Mouse (Mus musculus) megakaryocyte, embryonic 14.5 days (primary cell): ENCODE measurements at regions not wholly inside any gene's neighbourhood (a gene's known extent, or its start where the extent isn't known, plus 50 kb on each side); places are given as distances from the start of the nearest gene placed in this dataset.
A peak's percentile ranks its signal among the peaks of the same experiment; 100 is the strongest.

Experiments used
- H3K27me3 ChIP-seq: replicated peaks from 2 replicates; pipeline ENCODE3; 2012; ENCODE audit warnings: inconsistent platforms
- H3K36me3 ChIP-seq: replicated peaks from 2 replicates; pipeline ENCODE3; 2012; ENCODE audit warnings: low read length, inconsistent platforms, mixed read lengths
- H3K4me1 ChIP-seq: 2 replicates; pipeline ENCODE4 v1.6.1; 2012; ENCODE audit warnings: inconsistent platforms
- H3K4me3 ChIP-seq: replicated peaks from 2 replicates; pipeline ENCODE3; 2012; ENCODE audit warnings: moderate library complexity, mild to moderate bottlenecking, inconsistent platforms
- H3K9me3 ChIP-seq: 2 replicates; pipeline ENCODE4 v1.6.1; 2012; ENCODE audit warnings: inconsistent platforms
- FLI1 ChIP-seq: IDR thresholded peaks from 2 replicates; pipeline ENCODE4 v1.6.1; 2012; ENCODE audit warnings: low read length, inconsistent platforms, mixed read lengths
- GATA1 ChIP-seq: IDR thresholded peaks from 3 replicates; pipeline ENCODE4 v1.6.1; 2012; ENCODE audit warnings: mixed read lengths, low read length, inconsistent platforms, borderline replicate concordance

DNA sequence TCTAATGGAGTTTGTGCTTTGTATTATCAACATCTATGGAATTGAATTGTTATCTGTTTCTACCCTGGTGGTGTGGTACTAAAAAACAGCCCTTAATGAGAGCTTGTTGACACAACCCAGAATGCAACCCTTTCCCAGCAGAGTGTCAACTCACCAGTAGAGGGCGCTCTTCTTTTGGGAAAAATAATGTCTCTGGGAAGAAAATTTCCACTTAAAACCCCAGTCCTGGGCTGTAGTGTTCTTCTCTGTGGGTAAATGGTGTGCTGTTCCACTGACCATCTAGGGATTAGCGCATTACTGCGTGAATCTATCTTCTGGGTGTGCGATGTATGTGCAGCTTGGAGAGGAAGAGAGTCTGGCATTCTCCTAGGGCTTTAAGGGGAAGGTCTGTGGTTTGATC is 106.5 kb upstream of the Slc30a5 start:
- H3K27me3 ChIP-seq: peaks cover 2% of the 10 kb centered on the region
- no peaks in the 10 kb centered on the region for H3K9me3 ChIP-seq
- peaks cover 15% of the 10 kb centered on the region for H3K4me1 ChIP-seq
- H3K36me3 ChIP-seq: no peaks in the 10 kb centered on the region
- no peak for TF ChIP-seq FLI1
- no peak for TF ChIP-seq GATA1
- no peak overlapping the region for H3K4me3 ChIP-seq

DNA sequence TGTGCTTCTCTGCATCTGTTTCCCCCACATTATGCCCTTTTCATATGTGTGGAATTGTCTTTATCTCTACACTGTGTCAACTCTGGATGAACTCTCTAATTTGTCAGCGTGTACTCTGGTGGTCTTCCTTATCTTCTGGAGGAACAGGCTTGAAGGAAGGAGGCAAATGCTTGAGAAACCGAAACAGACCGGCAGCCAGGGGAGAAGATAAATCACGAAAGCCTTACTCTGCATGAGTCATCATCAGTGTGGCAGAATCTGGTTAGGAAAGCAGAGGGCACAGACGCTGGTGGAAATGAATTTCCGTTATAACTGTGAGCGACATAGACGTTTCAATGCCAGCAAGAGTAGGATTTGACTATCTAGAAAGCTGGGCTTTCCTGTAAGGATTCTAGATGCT is 100.0 kb upstream of the Slc30a5 start:
- peaks cover 8% of the 10 kb centered on the region; the same call in 1 of the 2 replicates for H3K4me1 ChIP-seq
- H3K27me3 ChIP-seq: peaks cover 5% of the 10 kb centered on the region
- peaks cover 8% of the 10 kb centered on the region; the same call in 1 of the 2 replicates for H3K9me3 ChIP-seq
- H3K4me3 ChIP-seq: peak overlapping the region; percentile 10
- no peak for TF ChIP-seq GATA1
- no peak for TF ChIP-seq FLI1
- no peaks in the 10 kb centered on the region for H3K36me3 ChIP-seq

DNA sequence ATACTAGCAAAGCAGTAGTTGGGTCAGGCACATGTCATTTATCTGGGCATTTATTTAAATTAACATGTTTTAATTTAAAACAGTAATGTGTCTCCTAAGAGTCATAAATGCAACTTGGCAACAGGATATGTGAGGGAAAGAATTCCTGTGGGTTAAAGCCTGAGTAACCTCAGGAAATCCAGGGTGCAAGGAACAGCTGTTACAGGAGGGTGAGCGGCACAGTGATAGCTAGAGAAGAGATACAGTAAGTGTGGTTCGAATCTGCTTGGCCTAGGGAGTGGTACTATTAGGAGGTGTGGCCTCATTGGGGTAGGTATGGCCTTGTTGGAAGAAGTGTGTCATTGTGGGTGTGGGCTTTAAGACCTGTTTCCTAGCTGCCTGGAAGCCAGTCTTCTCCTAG is 66.3 kb upstream of the Slc30a5 start:
- H3K4me1 ChIP-seq: peaks cover 15% of the 10 kb centered on the region
- no peak for TF ChIP-seq FLI1
- no peak for TF ChIP-seq GATA1
- peaks cover 2% of the 10 kb centered on the region for H3K27me3 ChIP-seq
- H3K9me3 ChIP-seq: peaks cover 9% of the 10 kb centered on the region; the same call in 1 of the 2 replicates
- no peak overlapping the region for H3K4me3 ChIP-seq
- no peaks in the 10 kb centered on the region for H3K36me3 ChIP-seq

DNA sequence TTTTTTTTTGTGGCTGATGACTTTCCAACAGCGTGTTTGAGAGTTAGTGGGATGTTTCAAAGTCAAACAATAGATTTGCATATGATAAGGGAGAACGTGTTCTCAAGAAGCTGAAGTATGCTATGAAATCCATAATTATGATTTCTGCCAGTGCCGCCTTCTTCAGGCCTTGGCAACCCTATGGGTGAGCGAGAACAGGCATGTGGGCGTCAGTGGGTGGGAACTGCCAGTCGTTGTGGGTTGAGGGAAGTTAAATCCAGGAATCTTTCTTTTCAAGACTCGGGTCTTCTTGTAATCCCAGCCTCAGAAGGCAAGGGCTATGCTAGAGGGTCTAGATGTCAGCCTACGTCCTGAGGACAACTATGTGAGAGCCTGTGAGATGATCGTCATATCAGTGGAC is 60.6 kb upstream of the Slc30a5 start:
- no peaks in the 10 kb centered on the region for H3K9me3 ChIP-seq
- H3K4me3 ChIP-seq: no peak overlapping the region
- TF ChIP-seq FLI1 (no peak), GATA1 (no peak)
- no peaks in the 10 kb centered on the region for H3K36me3 ChIP-seq
- H3K4me1 ChIP-seq: peaks cover 44% of the 10 kb centered on the region
- peaks cover 2% of the 10 kb centered on the region for H3K27me3 ChIP-seq

DNA sequence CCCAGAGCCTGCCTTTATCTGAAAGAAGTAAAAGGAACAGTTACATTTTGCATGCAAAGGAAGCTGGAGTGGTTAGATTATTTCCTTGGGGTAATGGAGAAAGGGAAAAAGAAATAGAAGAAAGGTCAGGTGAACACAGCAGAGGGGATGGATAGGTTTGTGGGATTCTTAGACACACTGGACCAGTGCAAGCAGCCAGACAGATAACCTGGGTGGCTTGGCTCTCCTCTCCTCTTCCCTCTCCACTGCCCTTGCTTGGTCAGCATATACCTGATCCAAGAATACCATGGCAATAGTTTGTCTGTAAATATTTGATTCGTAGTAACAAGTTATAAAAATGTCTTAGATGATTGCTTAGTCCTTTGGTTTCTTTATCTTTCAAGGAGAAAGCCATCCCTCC is 59.9 kb upstream of the Slc30a5 start:
- Histone ChIP-seq H3K36me3 (no peaks in the 10 kb centered on the region), H3K27me3 (peaks cover 2% of the 10 kb centered on the region), H3K4me1 (peaks cover 44% of the 10 kb centered on the region), H3K9me3 (no peaks in the 10 kb centered on the region), H3K4me3 (no peak overlapping the region)
- TF ChIP-seq GATA1 (no peak), FLI1 (no peak)

DNA sequence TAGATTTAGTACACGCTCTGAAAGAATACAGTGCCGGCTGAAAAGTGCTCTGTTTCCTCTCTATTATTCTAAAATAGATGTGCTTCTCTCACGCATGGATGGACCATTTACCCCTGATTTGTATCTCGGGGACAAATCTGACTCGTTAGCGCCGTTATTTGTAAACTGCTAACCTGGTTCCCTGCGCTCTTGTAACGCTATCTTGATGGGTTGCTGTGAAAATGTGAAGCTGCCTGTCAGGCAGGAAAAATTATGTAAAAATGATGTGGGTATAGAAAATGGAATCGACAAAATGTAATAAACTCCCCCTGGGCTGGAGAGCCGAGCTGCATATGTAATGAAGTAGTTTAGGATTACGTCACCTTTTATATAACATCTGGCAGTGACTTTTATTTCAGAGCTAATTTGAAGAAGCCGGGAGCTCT is 59.4 kb upstream of the Slc30a5 start:
- no peak for TF ChIP-seq FLI1
- TF ChIP-seq GATA1: no peak
- Histone ChIP-seq H3K4me1 (peaks cover 46% of the 10 kb centered on the region), H3K27me3 (peaks cover 2% of the 10 kb centered on the region), H3K4me3 (no peak overlapping the region), H3K36me3 (no peaks in the 10 kb centered on the region), H3K9me3 (no peaks in the 10 kb centered on the region)

DNA sequence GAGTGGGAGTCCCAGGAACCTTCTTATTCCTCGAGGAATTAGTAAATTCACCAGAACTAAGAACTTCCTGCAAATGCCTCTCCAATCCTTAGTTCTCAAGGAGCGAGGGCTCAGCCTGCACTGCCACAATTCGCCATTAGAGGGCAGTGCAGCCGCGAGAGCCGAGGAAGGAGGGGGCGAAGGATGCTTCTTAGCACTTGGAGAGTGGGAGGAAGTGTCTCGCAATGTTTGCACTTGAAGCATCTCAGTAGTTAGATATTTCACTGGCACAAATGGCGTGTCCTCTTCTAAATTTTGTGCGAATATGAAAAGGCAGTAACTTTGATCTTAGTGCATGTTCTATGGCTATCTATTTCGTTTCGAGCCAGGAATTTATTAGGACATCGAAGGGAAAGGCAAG is 59.0 kb upstream of the Slc30a5 start:
- no peaks in the 10 kb centered on the region for H3K36me3 ChIP-seq
- H3K4me3 ChIP-seq: peak overlapping the region; percentile 50
- no peaks in the 10 kb centered on the region for H3K27me3 ChIP-seq
- peaks cover 51% of the 10 kb centered on the region for H3K4me1 ChIP-seq
- H3K9me3 ChIP-seq: no peaks in the 10 kb centered on the region
- TF ChIP-seq FLI1 (no peak), GATA1 (no peak)

DNA sequence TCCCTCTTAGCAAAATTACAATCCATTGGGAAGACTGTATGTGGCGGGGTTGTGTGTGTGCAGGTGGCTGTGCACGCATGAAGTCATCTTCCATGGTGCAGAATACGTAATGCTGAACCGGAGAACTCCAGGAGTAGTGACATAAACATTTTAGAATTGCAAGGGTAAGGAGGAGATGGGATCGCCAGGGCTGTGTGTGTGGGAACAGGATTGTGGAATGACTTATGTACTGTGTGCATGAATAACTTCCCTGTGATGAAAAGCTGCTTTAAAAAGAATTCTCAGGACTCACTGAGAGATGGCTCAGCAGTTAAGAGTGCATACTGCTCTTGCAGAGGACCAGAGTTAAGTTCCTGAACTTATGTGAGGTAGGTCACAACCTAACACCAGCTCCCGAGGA is 57.2 kb upstream of the Slc30a5 start:
- Histone ChIP-seq H3K27me3 (no peaks in the 10 kb centered on the region), H3K4me3 (no peak overlapping the region), H3K4me1 (peaks cover 55% of the 10 kb centered on the region), H3K9me3 (no peaks in the 10 kb centered on the region), H3K36me3 (no peaks in the 10 kb centered on the region)
- TF ChIP-seq FLI1 (no peak), GATA1 (no peak)

DNA sequence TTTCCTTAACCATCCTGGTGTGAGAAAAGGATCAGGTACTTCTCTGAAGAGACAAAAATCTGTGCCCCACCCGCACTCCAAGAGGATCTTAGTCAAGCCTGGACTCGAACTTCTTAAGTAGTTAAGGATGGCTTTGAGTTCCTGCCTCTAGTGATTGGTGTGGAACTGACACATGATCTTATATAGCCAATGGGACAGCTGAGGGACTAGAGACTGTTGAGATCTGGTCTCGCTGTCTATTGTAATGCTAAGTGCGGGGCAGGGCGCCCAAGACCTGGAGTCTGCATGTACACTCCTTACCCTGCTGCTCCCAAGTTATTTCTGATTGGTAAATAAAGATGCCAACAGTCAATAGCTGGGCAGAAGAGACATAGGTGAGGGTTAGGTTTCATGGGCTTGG is 55.3 kb upstream of the Slc30a5 start:
- Histone ChIP-seq H3K27me3 (no peaks in the 10 kb centered on the region), H3K4me1 (peaks cover 48% of the 10 kb centered on the region), H3K4me3 (no peak overlapping the region), H3K9me3 (no peaks in the 10 kb centered on the region), H3K36me3 (no peaks in the 10 kb centered on the region)
- no peak for TF ChIP-seq FLI1
- TF ChIP-seq GATA1: no peak

DNA sequence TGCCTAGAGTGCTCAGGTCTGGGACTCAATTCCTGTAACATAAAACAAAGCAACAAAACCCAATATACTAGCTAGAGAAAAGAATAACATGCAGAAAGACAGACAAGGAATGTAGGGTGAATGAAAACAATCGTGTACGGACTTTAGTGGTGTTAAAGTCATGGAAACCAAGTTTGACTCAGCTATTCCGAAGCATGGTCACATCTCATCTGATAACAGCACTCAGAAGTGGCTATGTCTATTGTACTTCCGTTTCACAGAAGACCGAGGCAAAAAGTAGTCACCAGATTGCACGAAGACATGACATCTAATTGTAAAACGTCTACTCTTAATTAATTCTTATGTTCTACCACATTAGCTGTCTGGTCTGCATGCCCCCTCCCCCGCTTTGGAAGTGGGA is 50.5 kb upstream of the Slc30a5 start:
- H3K4me3 ChIP-seq: no peak overlapping the region
- no peaks in the 10 kb centered on the region for H3K27me3 ChIP-seq
- H3K9me3 ChIP-seq: no peaks in the 10 kb centered on the region
- peaks cover 33% of the 10 kb centered on the region for H3K4me1 ChIP-seq
- H3K36me3 ChIP-seq: no peaks in the 10 kb centered on the region
- TF ChIP-seq FLI1: no peak
